Mouse (Mus musculus) neural tube, embryonic 15.5 days (tissue): ENCODE data around the gene Ercc4. TPM values are rescaled to one million over a fixed set of nuclear protein-coding genes. Genes with fewer than 3 reads are reported as not detected.

ENCODE experiments used
- ATAC-seq: fragments of 200-750 bp; cut with Nextera tagmentation; 2 replicates; pipeline ENCODE4 v1.8.0; 2017; ENCODE audit warnings: mild to moderate bottlenecking, moderate TSS enrichment, moderate library complexity; ENCODE audit not compliant: low FRiP score
- H3K27ac ChIP-seq: fragments of 300-500 bp; sonication (generic); replicated peaks from 2 replicates; pipeline ENCODE4 v1.5.1; 2015; ENCODE audit warnings: mild to moderate bottlenecking, inconsistent platforms
- H3K27me3 ChIP-seq: fragments of 300-500 bp; sonication (generic); replicated peaks from 2 replicates; pipeline ENCODE4 v1.6.1; 2015; ENCODE audit warnings: inconsistent platforms
- H3K36me3 ChIP-seq: fragments of 300-500 bp; sonication (generic); 2 replicates; pipeline ENCODE4 v1.6.1; 2015; ENCODE audit warnings: inconsistent platforms
- H3K4me1 ChIP-seq: fragments of 300-500 bp; sonication (generic); 2 replicates; pipeline ENCODE4 v1.6.1; 2015; ENCODE audit warnings: inconsistent platforms
- H3K4me2 ChIP-seq: fragments of 300-500 bp; sonication (generic); 2 replicates; pipeline ENCODE4 v1.6.1; 2015; ENCODE audit warnings: inconsistent platforms, mild to moderate bottlenecking, moderate library complexity
- H3K4me3 ChIP-seq: fragments of 300-500 bp; sonication (generic); replicated peaks from 2 replicates; pipeline ENCODE4 v1.5.1; 2015; ENCODE audit warnings: mild to moderate bottlenecking, inconsistent platforms
- H3K9ac ChIP-seq: fragments of 300-500 bp; sonication (generic); replicated peaks from 2 replicates; pipeline ENCODE4 v1.6.1; 2015; ENCODE audit warnings: mild to moderate bottlenecking, inconsistent platforms
- H3K9me3 ChIP-seq: fragments of 300-500 bp; sonication (generic); replicated peaks from 2 replicates; pipeline ENCODE4 v1.6.1; 2016; ENCODE audit warnings: inconsistent platforms
- WGBS: fragments of 180-500 bp; shearing (Covaris S2); methylation state at CpG from one replicate; pipeline ENCODE4 v1.1.7; 2015; ENCODE audit warnings: mixed read lengths; 5-methylcytosine and 5-hydroxymethylcytosine counted together
- polyA plus RNA-seq: library from polyadenylated mRNA; unstranded; fragments of >200 nt; fragmentation: Nextera tagmentation; extraction: Ambion mirVana; gene quantifications from 2 replicates; pipeline ENCODE4 v1.2.1, GENCODE M21; 2015

Gene Ercc4
- polyA plus RNA-seq, 1 experiment from 2014 or later = 15.3 TPM

- H3K9ac ChIP-seq = no peak overlapping the region
- no peak overlapping the region for H3K27ac ChIP-seq
- 89% methylated on average over 6 of the region's 6 CpGs for WGBS
- H3K36me3 ChIP-seq = peaks cover 29% of the 10 kb centered on the region
- H3K9me3 ChIP-seq = no peaks in the 10 kb centered on the region
- no peaks in the 10 kb centered on the region for H3K4me1 ChIP-seq
- H3K27me3 ChIP-seq = no peaks in the 10 kb centered on the region
- no peak overlapping the region for H3K4me2 ChIP-seq
- no peak for ATAC-seq
- H3K4me3 ChIP-seq = no peak overlapping the region
These were observed 41.3 kb downstream of the Ercc4 start for GRCm38 (mm10) chr16:13150790-13151189.

GRCm38 (mm10) chr16:13152475-13152874 lies 43.0 kb downstream of the Ercc4 start:
- no peak overlapping the region for H3K27ac ChIP-seq
- no peaks in the 10 kb centered on the region for H3K9me3 ChIP-seq
- H3K4me1 ChIP-seq = no peaks in the 10 kb centered on the region
- no peaks in the 10 kb centered on the region for H3K27me3 ChIP-seq
- no peak for ATAC-seq
- WGBS = 91% methylated on average over 5 of the region's 5 CpGs
- peaks cover 22% of the 10 kb centered on the region for H3K36me3 ChIP-seq
- H3K4me2 ChIP-seq = no peak overlapping the region
- H3K4me3 ChIP-seq = no peak overlapping the region
- no peak overlapping the region for H3K9ac ChIP-seq

GRCm38 (mm10) chr16:13153215-13153614 lies 43.7 kb downstream of the Ercc4 start:
- Histone ChIP-seq H3K9ac (no peak overlapping the region), H3K9me3 (no peaks in the 10 kb centered on the region), H3K36me3 (peaks cover 14% of the 10 kb centered on the region), H3K4me3 (no peak overlapping the region), H3K27me3 (no peaks in the 10 kb centered on the region), H3K4me2 (no peak overlapping the region), H3K4me1 (no peaks in the 10 kb centered on the region), H3K27ac (no peak overlapping the region)
- ATAC-seq = no peak
- 95% methylated on average over 4 of the region's 4 CpGs for WGBS

GRCm38 (mm10) chr16:13154352-13154751 lies 44.9 kb downstream of the Ercc4 start:
- ATAC-seq = no peak
- H3K36me3 ChIP-seq = peaks cover 7% of the 10 kb centered on the region

GRCm38 (mm10) chr16:13157314-13157713 lies 47.8 kb downstream of the Ercc4 start:
- no peak overlapping the region for H3K4me3 ChIP-seq
- H3K4me1 ChIP-seq = peaks cover 15% of the 10 kb centered on the region
- no peaks in the 10 kb centered on the region for H3K36me3 ChIP-seq
- no peak overlapping the region for H3K27ac ChIP-seq
- WGBS = 46% methylated on average over 6 of the region's 6 CpGs
- no peaks in the 10 kb centered on the region for H3K27me3 ChIP-seq
- H3K4me2 ChIP-seq = no peak overlapping the region
- H3K9me3 ChIP-seq = no peaks in the 10 kb centered on the region
- no peak for ATAC-seq
- no peak overlapping the region for H3K9ac ChIP-seq

More at GRCm38 (mm10) chr16:13154352-13154751, 44.9 kb downstream of the Ercc4 start:
- no peak overlapping the region for H3K27ac ChIP-seq
- H3K4me1 ChIP-seq = peaks cover 7% of the 10 kb centered on the region
- no peaks in the 10 kb centered on the region for H3K27me3 ChIP-seq
- H3K4me3 ChIP-seq = no peak overlapping the region
- no peaks in the 10 kb centered on the region for H3K9me3 ChIP-seq
- no peak overlapping the region for H3K9ac ChIP-seq
- no peak overlapping the region for H3K4me2 ChIP-seq

- H3K27ac ChIP-seq = no peak overlapping the region
- no peak overlapping the region for H3K4me2 ChIP-seq
- no peaks in the 10 kb centered on the region for H3K36me3 ChIP-seq
- no peak overlapping the region for H3K9ac ChIP-seq
- no peaks in the 10 kb centered on the region for H3K9me3 ChIP-seq
- ATAC-seq = no peak
- H3K4me1 ChIP-seq = peaks cover 15% of the 10 kb centered on the region
- WGBS = 58% methylated on average over 3 of the region's 3 CpGs
- no peaks in the 10 kb centered on the region for H3K27me3 ChIP-seq
- no peak overlapping the region for H3K4me3 ChIP-seq
These were observed 48.7 kb downstream of the Ercc4 start for GRCm38 (mm10) chr16:13158153-13158670.

GRCm38 (mm10) chr16:13158906-13159889 lies 49.7 kb downstream of the Ercc4 start:
- 44% methylated on average over 13 of the region's 13 CpGs for WGBS
- H3K36me3 ChIP-seq = no peaks in the 10 kb centered on the region

GRCm38 (mm10) chr16:13159927-13160644 lies 50.6 kb downstream of the Ercc4 start:
- Histone ChIP-seq H3K27ac (no peak overlapping the region), H3K4me2 (peak overlapping the region; percentile 67), H3K27me3 (no peaks in the 10 kb centered on the region), H3K4me3 (peak overlapping the region; percentile 40), H3K4me1 (peaks cover 15% of the 10 kb centered on the region), H3K9me3 (no peaks in the 10 kb centered on the region), H3K36me3 (no peaks in the 10 kb centered on the region), H3K9ac (peak overlapping the region; percentile 43; the same call in 1 of the 2 replicates)
- ATAC-seq = peak; percentile 99
- 6% methylated on average over 29 of the region's 29 CpGs for WGBS

More at GRCm38 (mm10) chr16:13158906-13159889, 49.7 kb downstream of the Ercc4 start:
- peak; percentile 61 for ATAC-seq
- Histone ChIP-seq H3K9me3 (no peaks in the 10 kb centered on the region), H3K27ac (no peak overlapping the region), H3K27me3 (no peaks in the 10 kb centered on the region), H3K4me1 (peaks cover 15% of the 10 kb centered on the region), H3K4me3 (no peak overlapping the region), H3K4me2 (peak overlapping the region; percentile 67), H3K9ac (no peak overlapping the region)

- 81% methylated on average over 5 of the region's 5 CpGs for WGBS
- no peak overlapping the region for H3K27ac ChIP-seq
- H3K4me2 ChIP-seq = no peak overlapping the region
- H3K4me3 ChIP-seq = no peak overlapping the region
- H3K4me1 ChIP-seq = peaks cover 15% of the 10 kb centered on the region
- no peak for ATAC-seq
- no peaks in the 10 kb centered on the region for H3K36me3 ChIP-seq
- H3K9me3 ChIP-seq = no peaks in the 10 kb centered on the region
- H3K27me3 ChIP-seq = no peaks in the 10 kb centered on the region
- no peak overlapping the region for H3K9ac ChIP-seq
These were observed 52.0 kb downstream of the Ercc4 start for GRCm38 (mm10) chr16:13161516-13161915.

- Histone ChIP-seq H3K36me3 (no peaks in the 10 kb centered on the region), H3K9me3 (no peaks in the 10 kb centered on the region), H3K4me3 (no peak overlapping the region), H3K4me2 (no peak overlapping the region), H3K27ac (no peak overlapping the region), H3K9ac (no peak overlapping the region), H3K4me1 (no peaks in the 10 kb centered on the region), H3K27me3 (no peaks in the 10 kb centered on the region)
- no peak for ATAC-seq
- WGBS = 80% methylated on average over 3 of the region's 3 CpGs
These were observed 58.2 kb downstream of the Ercc4 start for GRCm38 (mm10) chr16:13167731-13168130.

- no peaks in the 10 kb centered on the region for H3K9me3 ChIP-seq
- H3K4me3 ChIP-seq = no peak overlapping the region
- no peak overlapping the region for H3K9ac ChIP-seq
- no peaks in the 10 kb centered on the region for H3K27me3 ChIP-seq
- no peaks in the 10 kb centered on the region for H3K36me3 ChIP-seq
- H3K27ac ChIP-seq = no peak overlapping the region
- no peaks in the 10 kb centered on the region for H3K4me1 ChIP-seq
- WGBS = 91% methylated on average over 5 of the region's 5 CpGs
- ATAC-seq = no peak
- no peak overlapping the region for H3K4me2 ChIP-seq
These were observed 63.7 kb downstream of the Ercc4 start for GRCm38 (mm10) chr16:13173055-13173742.
